Mouse (Mus musculus) lung, adult 2 months (tissue): Measurements from ENCODE around the gene Rell1.

ENCODE experiments used
- CTCF ChIP-seq: fragments of 200-500 bp; IDR thresholded peaks from 2 replicates; pipeline ENCODE4 v1.5.1; 2011; ENCODE audit warnings: mild to moderate bottlenecking, low read length, control low read depth; ENCODE audit not compliant: insufficient read depth
- POLR2A ChIP-seq: fragments of 200-500 bp; IDR thresholded peaks from 2 replicates; pipeline ENCODE4 v1.6.1; 2011; ENCODE audit warnings: low read depth, mild to moderate bottlenecking, control low read depth, low read length, borderline replicate concordance; ENCODE audit errors: extremely low read depth

- TF ChIP-seq POLR2A (no peak), CTCF (no peak)
These were observed 16.7 kb downstream of the Rell1 start for GRCm38 (mm10) chr5:63952039-63952438.
